Mouse (Mus musculus): ENCODE measurements around the gene Rpp21. TPM values are rescaled to one million over a fixed set of nuclear protein-coding genes. Genes with fewer than 3 reads are reported as not detected.
A peak's percentile ranks its signal among the peaks of the same experiment; 100 is the strongest.
"Not testable (repeated sequence)": the region's sequence is repeated elsewhere in the genome, so short reads cannot be mapped to it uniquely, and the experiment has no call there.

Rpp21 gene
- polyA plus RNA-seq, 1 experiment from 2014 or later = 170 TPM

DNA sequence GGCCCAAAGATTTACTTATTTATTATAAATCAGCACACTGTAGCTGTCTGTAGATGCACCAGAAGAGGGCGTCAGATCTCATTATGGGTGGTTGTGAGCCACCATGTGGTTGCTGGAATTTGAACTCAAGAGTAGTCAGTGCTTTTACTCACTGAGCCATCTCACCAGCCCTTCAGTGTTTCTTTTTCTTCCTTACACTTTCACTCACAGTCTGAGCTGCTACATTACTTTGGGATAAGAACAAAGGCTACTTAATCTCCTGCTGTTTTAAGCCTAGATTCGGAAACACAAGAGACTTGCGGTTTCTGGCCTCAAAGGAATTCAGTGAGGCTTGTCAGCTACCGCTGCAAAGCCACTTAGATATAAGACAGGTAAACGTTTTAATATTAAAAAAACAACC, 13.8 kb downstream of the Rpp21 start:
- Histone ChIP-seq H3K27me3 (ENCODE audit: control insufficient read depth, insufficient read depth, low read length) (no peaks in the 10 kb centered on the region; the same call in 1 of the 2 replicates), H3K4me1 (ENCODE audit: control insufficient read depth, insufficient read depth, low read length) (no peaks in the 10 kb centered on the region), H3K4me2 (ENCODE audit: low read depth, low read length) (no peak overlapping the region), H3K9ac (replicated peaks; ENCODE audit: low read depth, low read length) (no peak overlapping the region), H3K27ac (ENCODE audit: low read depth, low read length) (no peak overlapping the region), H3K9me3 (ENCODE audit: control insufficient read depth, low read length) (no peaks in the 10 kb centered on the region), H3K36me3 (ENCODE audit: control insufficient read depth, insufficient read depth, low read length) (no peaks in the 10 kb centered on the region), H3K4me3 (ENCODE audit: low read depth, low read length) (no peak overlapping the region)
- 41% methylated on average over 5 of the region's 5 CpGs for WGBS
- ATAC-seq (ENCODE audit: low read depth) = no peak

DNA sequence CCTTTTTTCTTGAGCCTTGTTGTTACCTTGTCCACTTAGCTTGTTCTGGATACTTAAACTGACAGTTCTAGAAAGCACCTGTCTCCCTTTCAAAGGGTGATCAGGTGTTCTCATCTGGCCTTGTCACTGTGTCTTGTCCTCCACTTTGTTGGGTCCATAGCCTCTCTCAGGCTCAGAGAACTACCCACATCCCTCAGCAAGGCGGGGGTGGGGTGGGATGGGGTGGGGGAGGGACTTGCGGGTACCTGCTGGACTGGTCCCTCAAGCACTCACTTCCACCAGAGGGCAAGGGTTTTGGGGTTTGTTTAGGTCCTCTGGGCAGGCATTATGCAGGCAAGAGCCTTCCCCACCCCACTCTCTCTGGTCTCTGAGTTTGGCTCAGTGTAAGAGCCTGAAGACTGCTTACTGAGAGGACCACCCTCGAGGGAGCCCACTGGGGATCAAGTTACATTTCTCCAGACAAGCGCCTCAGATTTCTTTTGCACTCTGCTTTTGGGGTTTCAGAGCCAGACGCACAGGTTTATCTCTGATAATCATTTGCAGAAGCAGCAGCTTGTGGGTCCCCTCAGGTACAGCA, 17.1 kb downstream of the Rpp21 start:
- Histone ChIP-seq H3K36me3 (ENCODE audit: control insufficient read depth, insufficient read depth, low read length) (no peaks in the 10 kb centered on the region), H3K4me3 (ENCODE audit: low read depth, low read length) (no peak overlapping the region), H3K9ac (replicated peaks; ENCODE audit: low read depth, low read length) (no peak overlapping the region), H3K4me1 (ENCODE audit: control insufficient read depth, insufficient read depth, low read length) (peaks cover 3% of the 10 kb centered on the region; the same call in 1 of the 2 replicates), H3K4me2 (ENCODE audit: low read depth, low read length) (no peak overlapping the region), H3K27me3 (ENCODE audit: control insufficient read depth, insufficient read depth, low read length) (peaks cover 8% of the 10 kb centered on the region; the same call in 1 of the 2 replicates), H3K27ac (ENCODE audit: low read depth, low read length) (no peak overlapping the region), H3K9me3 (ENCODE audit: control insufficient read depth, low read length) (no peaks in the 10 kb centered on the region)
- no peak for ATAC-seq (ENCODE audit: low read depth)
- WGBS = 20% methylated on average over 5 of the region's 5 CpGs

DNA sequence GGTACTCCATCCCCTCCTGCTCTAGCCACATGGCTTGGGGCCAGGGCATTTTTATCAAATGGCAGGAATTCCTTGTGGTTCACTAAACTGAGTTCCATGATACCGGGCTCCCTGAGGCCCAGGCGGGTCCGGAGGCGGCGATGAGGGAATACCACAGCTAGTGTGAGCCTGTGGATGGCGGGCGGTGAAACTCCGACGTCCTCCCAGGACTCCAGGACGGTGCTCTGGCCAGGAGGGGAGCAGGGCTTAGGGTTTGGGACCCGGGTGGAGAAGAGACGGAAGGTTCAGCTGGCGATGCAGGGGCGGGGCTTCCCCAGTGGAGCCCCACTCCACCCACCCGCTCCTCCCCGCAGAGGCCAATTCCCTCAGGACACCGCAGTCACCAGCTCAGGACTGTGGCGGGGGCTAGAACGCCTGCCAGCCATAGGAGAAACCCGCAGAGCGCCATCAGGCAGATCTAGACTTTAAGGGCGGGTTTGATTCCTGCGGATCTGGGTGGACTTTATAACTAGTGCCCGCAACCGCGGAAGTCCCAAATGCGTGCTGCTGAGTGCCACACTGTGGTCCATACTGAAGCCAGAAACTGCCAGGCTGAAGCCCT, 20.4 kb downstream of the Rpp21 start:
- Histone ChIP-seq H3K4me3 (ENCODE audit: low read depth, low read length) (peak overlapping the region; percentile 14; the same call in 1 of the 2 replicates), H3K9ac (replicated peaks; ENCODE audit: low read depth, low read length) (peak overlapping the region; percentile 17; the same call in 1 of the 2 replicates), H3K4me2 (ENCODE audit: low read depth, low read length) (peak overlapping the region; percentile 40), H3K36me3 (ENCODE audit: control insufficient read depth, insufficient read depth, low read length) (no peaks in the 10 kb centered on the region), H3K4me1 (ENCODE audit: control insufficient read depth, insufficient read depth, low read length) (peaks cover 3% of the 10 kb centered on the region; the same call in 1 of the 2 replicates), H3K9me3 (ENCODE audit: control insufficient read depth, low read length) (no peaks in the 10 kb centered on the region), H3K27ac (ENCODE audit: low read depth, low read length) (no peak overlapping the region), H3K27me3 (ENCODE audit: control insufficient read depth, insufficient read depth, low read length) (peaks cover 8% of the 10 kb centered on the region; the same call in 1 of the 2 replicates)
- ATAC-seq (ENCODE audit: low read depth) = peak; percentile 34; the same call in 1 of the 2 replicates
- WGBS = 3% methylated on average over 27 of the region's 27 CpGs

DNA sequence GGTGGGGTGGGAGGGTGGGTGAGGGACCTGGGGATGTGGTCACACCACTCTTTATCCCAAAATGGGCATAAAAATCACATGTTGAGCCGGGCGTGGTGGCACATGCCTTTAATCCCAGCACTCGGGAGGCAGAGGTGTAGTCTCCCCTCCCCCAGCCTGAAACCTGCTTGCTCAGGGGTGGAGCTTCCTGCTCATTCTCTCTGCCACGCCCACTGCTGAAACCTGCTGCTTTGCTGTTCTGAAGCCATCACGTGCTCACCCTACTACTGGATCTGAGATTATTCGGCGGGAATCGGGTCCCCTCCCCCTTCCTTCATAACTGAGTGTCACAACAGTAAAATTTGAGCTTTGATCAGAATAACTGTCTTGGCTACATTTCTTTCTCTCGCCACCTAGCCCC, 22.6 kb downstream of the Rpp21 start:
- H3K27ac ChIP-seq (ENCODE audit: low read depth, low read length); H3K4me2 ChIP-seq (ENCODE audit: low read depth, low read length); H3K4me1 ChIP-seq (ENCODE audit: control insufficient read depth, insufficient read depth, low read length); H3K27me3 ChIP-seq (ENCODE audit: control insufficient read depth, insufficient read depth, low read length); ATAC-seq (ENCODE audit: low read depth); H3K9ac ChIP-seq (replicated peaks; ENCODE audit: low read depth, low read length); H3K4me3 ChIP-seq (ENCODE audit: low read depth, low read length); H3K36me3 ChIP-seq (ENCODE audit: control insufficient read depth, insufficient read depth, low read length); H3K9me3 ChIP-seq (ENCODE audit: control insufficient read depth, low read length): not testable (repeated sequence)
- 23% methylated on average over 8 of the region's 9 CpGs for WGBS

DNA sequence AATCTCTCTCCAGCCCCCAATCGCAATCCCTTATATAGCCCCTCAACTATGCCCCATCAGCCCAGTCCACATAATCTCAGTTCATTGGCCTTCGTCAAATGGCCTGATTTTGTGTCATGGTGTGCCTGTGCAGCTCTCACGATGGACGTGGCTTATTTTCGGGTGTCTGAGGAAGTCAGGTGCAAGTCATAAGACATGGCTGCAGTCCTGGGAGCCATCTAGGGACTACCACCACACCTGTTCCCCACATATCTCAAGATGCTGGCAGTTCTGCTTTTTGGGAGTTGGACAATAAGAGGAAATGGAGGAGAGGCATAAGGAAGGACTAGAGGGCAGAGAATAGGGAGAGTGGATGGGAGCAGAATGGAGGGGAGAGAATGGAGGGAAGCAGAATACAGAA, 24.3 kb downstream of the Rpp21 start:
- no peak overlapping the region for H3K27ac ChIP-seq (ENCODE audit: low read depth, low read length)
- H3K36me3 ChIP-seq (ENCODE audit: control insufficient read depth, insufficient read depth, low read length) = no peaks in the 10 kb centered on the region
- H3K9ac ChIP-seq (replicated peaks; ENCODE audit: low read depth, low read length) = no peak overlapping the region
- no peak overlapping the region for H3K4me2 ChIP-seq (ENCODE audit: low read depth, low read length)
- WGBS = 83% methylated on average over 5 of the region's 5 CpGs
- H3K4me1 ChIP-seq (ENCODE audit: control insufficient read depth, insufficient read depth, low read length) = peaks cover 3% of the 10 kb centered on the region; the same call in 1 of the 2 replicates
- no peak overlapping the region for H3K4me3 ChIP-seq (ENCODE audit: low read depth, low read length)
- no peak for ATAC-seq (ENCODE audit: low read depth)
- no peaks in the 10 kb centered on the region for H3K9me3 ChIP-seq (ENCODE audit: control insufficient read depth, low read length)
- peaks cover 14% of the 10 kb centered on the region; the same call in 1 of the 2 replicates for H3K27me3 ChIP-seq (ENCODE audit: control insufficient read depth, insufficient read depth, low read length)

DNA sequence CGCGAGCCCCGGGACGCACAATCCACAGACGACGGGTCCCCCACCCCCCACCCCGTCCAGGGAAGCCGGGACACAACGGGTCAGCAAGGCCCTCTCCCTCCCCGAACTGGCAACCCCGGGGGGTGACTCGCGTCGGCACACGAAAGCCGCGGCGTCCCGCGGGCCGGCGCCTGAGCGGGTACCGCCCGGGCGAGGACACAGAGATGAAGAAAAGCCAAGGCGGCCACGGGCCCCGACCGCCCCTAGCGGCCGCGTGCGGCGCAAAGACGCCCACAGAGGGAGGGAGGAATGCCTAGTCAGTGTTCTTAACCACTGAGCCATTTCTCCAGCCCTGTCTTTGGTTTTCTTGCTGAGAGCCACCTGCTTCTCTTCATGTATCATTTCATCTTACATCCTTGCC, 26.6 kb downstream of the Rpp21 start:
- Histone ChIP-seq H3K9ac (replicated peaks; ENCODE audit: low read depth, low read length) (no peak overlapping the region), H3K27ac (ENCODE audit: low read depth, low read length) (no peak overlapping the region), H3K4me1 (ENCODE audit: control insufficient read depth, insufficient read depth, low read length) (no peaks in the 10 kb centered on the region), H3K36me3 (ENCODE audit: control insufficient read depth, insufficient read depth, low read length) (no peaks in the 10 kb centered on the region), H3K27me3 (ENCODE audit: control insufficient read depth, insufficient read depth, low read length) (peaks cover 11% of the 10 kb centered on the region; the same call in 1 of the 2 replicates), H3K9me3 (ENCODE audit: control insufficient read depth, low read length) (no peaks in the 10 kb centered on the region), H3K4me2 (ENCODE audit: low read depth, low read length) (no peak overlapping the region), H3K4me3 (ENCODE audit: low read depth, low read length) (no peak overlapping the region)
- 7% methylated on average over 35 of the region's 36 CpGs for WGBS
- ATAC-seq (ENCODE audit: low read depth) = no peak

DNA sequence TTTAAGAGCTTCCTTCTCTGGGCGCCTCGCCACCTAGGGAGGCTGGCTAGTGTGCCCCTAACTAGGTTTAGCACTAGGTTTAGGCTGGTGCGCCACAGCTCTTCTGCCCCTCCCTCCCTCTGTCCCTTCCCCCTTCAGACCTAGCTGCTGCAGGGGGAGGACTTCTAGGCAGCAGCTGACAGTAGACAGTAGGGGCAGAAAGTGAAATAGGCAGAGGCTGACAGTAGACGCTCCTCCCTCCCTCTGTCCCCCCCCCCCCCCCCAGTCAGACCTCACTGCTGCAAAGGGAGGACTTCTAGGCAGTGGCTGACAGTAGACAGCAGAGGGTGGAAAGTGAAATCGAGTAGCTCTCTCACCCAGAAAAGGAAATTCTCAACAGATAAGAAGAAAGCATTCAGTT, 28.8 kb downstream of the Rpp21 start:
- no peak overlapping the region for H3K4me3 ChIP-seq (ENCODE audit: low read depth, low read length)
- ATAC-seq (ENCODE audit: low read depth) = no peak
- H3K4me1 ChIP-seq (ENCODE audit: control insufficient read depth, insufficient read depth, low read length) = no peaks in the 10 kb centered on the region
- no peaks in the 10 kb centered on the region for H3K9me3 ChIP-seq (ENCODE audit: control insufficient read depth, low read length)
- no peak overlapping the region for H3K9ac ChIP-seq (replicated peaks; ENCODE audit: low read depth, low read length)
- 12% methylated on average over 5 of the region's 5 CpGs for WGBS
- peaks cover 24% of the 10 kb centered on the region for H3K27me3 ChIP-seq (ENCODE audit: control insufficient read depth, insufficient read depth, low read length)
- H3K4me2 ChIP-seq (ENCODE audit: low read depth, low read length) = no peak overlapping the region
- no peak overlapping the region for H3K27ac ChIP-seq (ENCODE audit: low read depth, low read length)
- no peaks in the 10 kb centered on the region for H3K36me3 ChIP-seq (ENCODE audit: control insufficient read depth, insufficient read depth, low read length)

DNA sequence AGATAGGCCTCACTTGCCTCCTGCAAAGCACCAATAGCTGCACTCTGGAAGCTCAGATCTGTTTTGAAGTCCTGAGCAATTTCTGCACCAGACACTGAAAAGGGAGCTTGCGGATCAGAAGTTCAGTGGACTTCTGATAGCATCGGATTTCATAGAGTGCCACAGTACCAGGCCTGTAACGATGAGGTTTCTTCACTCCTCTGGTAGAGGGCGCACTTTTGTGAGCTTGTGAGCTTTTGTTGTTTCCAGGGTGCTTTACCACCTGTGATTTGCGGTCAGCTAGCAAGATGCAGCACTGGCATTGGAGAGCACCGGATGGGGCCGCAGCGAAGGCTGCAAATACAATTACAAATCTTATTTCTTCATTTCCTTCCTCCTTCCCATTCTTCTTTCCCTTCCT, 30.9 kb downstream of the Rpp21 start:
- Histone ChIP-seq H3K9me3 (ENCODE audit: control insufficient read depth, low read length) (no peaks in the 10 kb centered on the region), H3K27ac (ENCODE audit: low read depth, low read length) (no peak overlapping the region), H3K36me3 (ENCODE audit: control insufficient read depth, insufficient read depth, low read length) (no peaks in the 10 kb centered on the region), H3K4me3 (ENCODE audit: low read depth, low read length) (no peak overlapping the region), H3K4me1 (ENCODE audit: control insufficient read depth, insufficient read depth, low read length) (no peaks in the 10 kb centered on the region), H3K4me2 (ENCODE audit: low read depth, low read length) (no peak overlapping the region), H3K27me3 (ENCODE audit: control insufficient read depth, insufficient read depth, low read length) (peaks cover 24% of the 10 kb centered on the region), H3K9ac (replicated peaks; ENCODE audit: low read depth, low read length) (no peak overlapping the region)
- no peak for ATAC-seq (ENCODE audit: low read depth)
- 18% methylated on average over 8 of the region's 8 CpGs for WGBS

DNA sequence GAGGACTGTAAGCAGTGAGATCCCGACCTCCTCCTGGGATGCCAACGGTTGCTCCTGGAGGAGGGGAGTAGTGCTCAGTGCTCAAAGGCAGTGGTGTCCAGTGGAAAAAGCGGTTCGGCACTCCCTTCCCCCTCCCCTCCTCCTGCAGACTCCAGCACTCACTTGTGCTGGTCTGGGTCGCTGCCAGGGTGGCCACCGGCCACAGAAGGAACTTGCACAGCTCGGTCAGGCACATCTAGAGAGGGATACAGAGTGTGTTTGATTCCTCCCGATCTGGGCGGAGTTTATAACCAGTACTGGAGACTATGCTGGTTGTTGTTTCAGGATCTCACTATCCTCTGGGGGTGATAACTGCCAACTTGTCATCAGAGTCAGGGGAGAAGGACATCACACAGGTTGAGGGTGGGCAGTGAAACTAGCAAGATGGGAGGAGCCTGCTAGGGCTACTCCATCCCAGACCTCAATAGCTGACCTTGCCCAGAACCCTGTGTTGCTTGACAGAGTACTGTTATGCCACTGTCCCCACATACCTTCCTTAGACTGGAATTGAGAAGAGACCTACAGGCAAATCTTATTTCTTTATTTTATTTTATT, 32.5 kb downstream of the Rpp21 start:
- WGBS = 8% methylated on average over 9 of the region's 9 CpGs

More for the DNA sequence above, 32.5 kb downstream of the Rpp21 start:
- Histone ChIP-seq H3K27ac (ENCODE audit: low read depth, low read length) (no peak overlapping the region), H3K4me3 (ENCODE audit: low read depth, low read length) (no peak overlapping the region), H3K4me2 (ENCODE audit: low read depth, low read length) (no peak overlapping the region), H3K9ac (replicated peaks; ENCODE audit: low read depth, low read length) (no peak overlapping the region), H3K36me3 (ENCODE audit: control insufficient read depth, insufficient read depth, low read length) (no peaks in the 10 kb centered on the region), H3K9me3 (ENCODE audit: control insufficient read depth, low read length) (no peaks in the 10 kb centered on the region), H3K27me3 (ENCODE audit: control insufficient read depth, insufficient read depth, low read length) (peaks cover 24% of the 10 kb centered on the region), H3K4me1 (ENCODE audit: control insufficient read depth, insufficient read depth, low read length) (no peaks in the 10 kb centered on the region)
- ATAC-seq (ENCODE audit: low read depth) = no peak
